Comparison of ENCODE assay signal across 33 mouse cellular contexts in genomic region chr19:36680322-36680721, GRCm38 (mm10). TPM values are rescaled to one million over a fixed set of nuclear protein-coding genes. Genes with fewer than 3 reads are reported as not detected.
DNase-seq lines count a peak whose midpoint lies in the region; ATAC-seq and TF ChIP-seq lines count a peak whose summit lies in the region.
"Had no signal": no experiment of that assay in that cellular context is flagged by ENCODE, and none has a peak within 500 bp of the region (broad histone marks: within the 10 kb centered on the region; RNA-seq: fewer than 3 reads in every experiment).

No protein-coding gene starts in this region.

- no peaks in the 10 kb centered on the region for H3K27me3 ChIP-seq in heart, adult 2 months (ENCODE audit: control insufficient read depth, insufficient read depth, low read length)
- no peaks in the 10 kb centered on the region for H3K27me3 ChIP-seq in heart, embryonic 15.5 days
- no peaks in the 10 kb centered on the region for H3K27me3 ChIP-seq in heart, embryonic 11.5 days (ENCODE audit: control insufficient read depth, insufficient read depth, low read length)
- H3K27me3 ChIP-seq in midbrain, embryonic 11.5 days (ENCODE audit: control insufficient read depth, insufficient read depth, low read length), result no peaks in the 10 kb centered on the region
- no peaks in the 10 kb centered on the region for H3K27me3 ChIP-seq in midbrain, embryonic 13.5 days
- no peaks in the 10 kb centered on the region for H3K27me3 ChIP-seq in hindbrain, embryonic 11.5 days (ENCODE audit: control insufficient read depth, insufficient read depth, low read length)
- H3K27me3 ChIP-seq: embryonic facial prominence, embryonic 15.5 days; forebrain, embryonic 12.5 days; intestine, embryonic 15.5 days; liver, embryonic 12.5 days; neural tube, embryonic 12.5 days had no signal

- H3K4me3 ChIP-seq in heart, adult 2 months, result no peak overlapping the region
- H3K4me3 ChIP-seq in heart, embryonic 15.5 days, result no peak overlapping the region
- H3K4me3 ChIP-seq in heart, embryonic 11.5 days (ENCODE audit: low read depth, low read length), result no peak overlapping the region
- no peak overlapping the region for H3K4me3 ChIP-seq in midbrain, embryonic 11.5 days (ENCODE audit: low read depth, low read length)
- no peak overlapping the region for H3K4me3 ChIP-seq in midbrain, embryonic 13.5 days (replicated peaks)
- no peak overlapping the region for H3K4me3 ChIP-seq in hindbrain, embryonic 11.5 days (ENCODE audit: low read depth, low read length)
- H3K4me3 ChIP-seq: embryonic facial prominence, embryonic 10.5 days; embryonic facial prominence, embryonic 15.5 days; forebrain, embryonic 12.5 days; hindbrain, embryonic 10.5 days; intestine, embryonic 15.5 days; liver, embryonic 12.5 days; midbrain, embryonic 10.5 days; myocyte; neural tube, embryonic 12.5 days had no signal

- ATAC-seq in heart, embryonic 15.5 days (replicated peaks; ENCODE audit: insufficient number of reproducible peaks, insufficient read depth, low FRiP score, low read depth), result no peak
- no peak for ATAC-seq in heart, embryonic 11.5 days (replicated peaks; ENCODE audit: insufficient number of reproducible peaks, low FRiP score, low TSS enrichment)
- ATAC-seq in midbrain, embryonic 11.5 days (ENCODE audit: low FRiP score), result no peak
- ATAC-seq in midbrain, embryonic 13.5 days, result no peak
- no peak for ATAC-seq in hindbrain, embryonic 11.5 days (ENCODE audit: low FRiP score)
- ATAC-seq: forebrain, postnatal 0 days; hindbrain, embryonic 16.5 days; intestine, embryonic 15.5 days; liver, embryonic 12.5 days; liver, postnatal 0 days had no signal

- no peaks in the 10 kb centered on the region for H3K79me2 ChIP-seq in heart, adult 2 months (replicated peaks; ENCODE audit: control insufficient read depth, insufficient read depth, low read length)

- H3K27ac ChIP-seq in heart, adult 2 months, result peak overlapping the region; percentile 81
- peak overlapping the region; percentile 84 for H3K27ac ChIP-seq in heart, embryonic 15.5 days
- H3K27ac ChIP-seq in heart, embryonic 11.5 days (ENCODE audit: low read depth, low read length), result no peak overlapping the region
- H3K27ac ChIP-seq in midbrain, embryonic 11.5 days (ENCODE audit: low read depth, low read length), result no peak overlapping the region
- no peak overlapping the region for H3K27ac ChIP-seq in midbrain, embryonic 13.5 days
- no peak overlapping the region for H3K27ac ChIP-seq in hindbrain, embryonic 11.5 days (ENCODE audit: low read depth, low read length)
- H3K27ac ChIP-seq: embryonic facial prominence, embryonic 10.5 days; embryonic facial prominence, embryonic 15.5 days; forebrain, embryonic 12.5 days; hindbrain, embryonic 10.5 days; kidney, postnatal 0 days; liver, embryonic 12.5 days; midbrain, embryonic 10.5 days; neural tube, embryonic 12.5 days had no signal

- no peak for DNase-seq in heart, adult 2 months
- no peak for DNase-seq in heart, adult 8-10 months (ENCODE audit: low spot score)
- DNase-seq in midbrain, embryonic 11.5 days (ENCODE audit: low spot score, missing footprints), result peak; percentile 61
- no peak for DNase-seq in hindbrain, embryonic 11.5 days (ENCODE audit: low spot score)
- DNase-seq: adrenal gland, postnatal 36 days; B cell, adult 2 months; cerebellum, adult 2 months; cerebellum, postnatal 25 days; forebrain, postnatal 0 days; gastrocnemius, postnatal 36 days; kidney, adult 8-10 months; kidney, postnatal 4 days; left cerebral cortex, postnatal 4 days; liver, postnatal 0 days; lung, postnatal 14 days; right cerebral cortex, adult 18-20 months; spleen, adult 18-20 months; thymus, postnatal 14 days had no signal

- H3K9ac ChIP-seq in heart, adult 2 months (ENCODE audit: low read depth, low read length), result no peak overlapping the region
- H3K9ac ChIP-seq in heart, embryonic 15.5 days, result no peak overlapping the region
- H3K9ac ChIP-seq in heart, embryonic 11.5 days (ENCODE audit: low read depth, low read length), result no peak overlapping the region
- no peak overlapping the region for H3K9ac ChIP-seq in midbrain, embryonic 11.5 days (ENCODE audit: low read length)
- H3K9ac ChIP-seq in midbrain, embryonic 13.5 days (replicated peaks), result no peak overlapping the region
- no peak overlapping the region for H3K9ac ChIP-seq in hindbrain, embryonic 11.5 days (ENCODE audit: low read depth, low read length)
- H3K9ac ChIP-seq: embryonic facial prominence, embryonic 15.5 days; forebrain, embryonic 12.5 days; forebrain, postnatal 0 days; intestine, embryonic 15.5 days; liver, embryonic 12.5 days; liver, postnatal 0 days; neural tube, embryonic 12.5 days had no signal

- no peak for TF ChIP-seq CTCF in heart, adult 2 months (IDR thresholded peaks at IDR 0.05)

- no peak for TF ChIP-seq POLR2A in heart, adult 2 months (IDR thresholded peaks at IDR 0.05; ENCODE audit: insufficient read depth, low read depth, low read length)

- H3K9me3 ChIP-seq in heart, embryonic 15.5 days (replicated peaks), result no peaks in the 10 kb centered on the region
- no peaks in the 10 kb centered on the region for H3K9me3 ChIP-seq in heart, embryonic 11.5 days (replicated peaks; ENCODE audit: control insufficient read depth, low read length)
- no peaks in the 10 kb centered on the region for H3K9me3 ChIP-seq in midbrain, embryonic 11.5 days (ENCODE audit: control insufficient read depth, low read length)
- H3K9me3 ChIP-seq in midbrain, embryonic 13.5 days, result no peaks in the 10 kb centered on the region
- no peaks in the 10 kb centered on the region for H3K9me3 ChIP-seq in hindbrain, embryonic 11.5 days (ENCODE audit: control insufficient read depth, low read length)
- H3K9me3 ChIP-seq: embryonic facial prominence, embryonic 10.5 days; embryonic facial prominence, embryonic 15.5 days; forebrain, embryonic 12.5 days; hindbrain, embryonic 10.5 days; intestine, embryonic 15.5 days; liver, embryonic 12.5 days; midbrain, embryonic 10.5 days; neural tube, embryonic 12.5 days had no signal

- 43% methylated on average over 2 of the region's 2 CpGs for WGBS in heart, adult 2 months
- WGBS in heart, embryonic 15.5 days, result 30% methylated on average over 2 of the region's 2 CpGs
- 44% methylated on average over 2 of the region's 2 CpGs for WGBS in heart, embryonic 11.5 days (ENCODE audit: insufficient replicate concordance)
- WGBS in midbrain, embryonic 11.5 days, result 90% methylated on average over 2 of the region's 2 CpGs
- 84% methylated on average over 2 of the region's 2 CpGs for WGBS in midbrain, embryonic 13.5 days
- WGBS in hindbrain, embryonic 11.5 days, result 86% methylated on average over 2 of the region's 2 CpGs

- no peak for TF ChIP-seq EP300 in heart, adult 2 months (IDR thresholded peaks at IDR 0.05; ENCODE audit: insufficient read depth, low read depth, low read length)

- H3K4me1 ChIP-seq in heart, adult 2 months (ENCODE audit: control insufficient read depth, insufficient read depth, low read length), result peaks cover 18% of the 10 kb centered on the region
- peaks cover 57% of the 10 kb centered on the region for H3K4me1 ChIP-seq in heart, embryonic 15.5 days (replicated peaks)
- peaks cover 39% of the 10 kb centered on the region for H3K4me1 ChIP-seq in heart, embryonic 11.5 days (ENCODE audit: control insufficient read depth, insufficient read depth, low read length)
- no peaks in the 10 kb centered on the region for H3K4me1 ChIP-seq in midbrain, embryonic 11.5 days (ENCODE audit: control insufficient read depth, insufficient read depth, low read length)
- peaks cover 25% of the 10 kb centered on the region for H3K4me1 ChIP-seq in midbrain, embryonic 13.5 days (replicated peaks)
- H3K4me1 ChIP-seq in hindbrain, embryonic 11.5 days (replicated peaks; ENCODE audit: control insufficient read depth, insufficient read depth, low read length), result peaks cover 4% of the 10 kb centered on the region
- H3K4me1 ChIP-seq: liver, embryonic 12.5 days had no signal

- H3K4me2 ChIP-seq in heart, embryonic 15.5 days, result no peak overlapping the region
- H3K4me2 ChIP-seq in heart, embryonic 11.5 days, result no peak overlapping the region
- H3K4me2 ChIP-seq in midbrain, embryonic 11.5 days, result no peak overlapping the region
- no peak overlapping the region for H3K4me2 ChIP-seq in midbrain, embryonic 13.5 days (replicated peaks)
- no peak overlapping the region for H3K4me2 ChIP-seq in hindbrain, embryonic 11.5 days (replicated peaks; ENCODE audit: low read depth, low read length)
- H3K4me2 ChIP-seq: embryonic facial prominence, embryonic 15.5 days; forebrain, embryonic 12.5 days; intestine, embryonic 15.5 days; liver, embryonic 12.5 days; neural tube, embryonic 12.5 days had no signal

- intact Hi-C loops in heart, adult 2 months (cut with DNase I), result no loop called here

- H3K36me3 ChIP-seq in heart, adult 2 months (ENCODE audit: control insufficient read depth, insufficient read depth, low read length), result peaks cover 22% of the 10 kb centered on the region
- no peaks in the 10 kb centered on the region for H3K36me3 ChIP-seq in heart, embryonic 15.5 days
- H3K36me3 ChIP-seq in heart, embryonic 11.5 days (ENCODE audit: control insufficient read depth, insufficient read depth, low read length), result no peaks in the 10 kb centered on the region
- no peaks in the 10 kb centered on the region for H3K36me3 ChIP-seq in midbrain, embryonic 11.5 days (ENCODE audit: control insufficient read depth, insufficient read depth, low read length)
- no peaks in the 10 kb centered on the region for H3K36me3 ChIP-seq in midbrain, embryonic 13.5 days
- no peaks in the 10 kb centered on the region for H3K36me3 ChIP-seq in hindbrain, embryonic 11.5 days (ENCODE audit: control insufficient read depth, insufficient read depth, low read length)
- H3K36me3 ChIP-seq: embryonic facial prominence, embryonic 10.5 days; embryonic facial prominence, embryonic 15.5 days; forebrain, embryonic 12.5 days; hindbrain, embryonic 10.5 days; intestine, embryonic 15.5 days; liver, embryonic 12.5 days; midbrain, embryonic 10.5 days; neural tube, embryonic 12.5 days had no signal

RNA-seq across cellular contexts. Expression of gene Ppp1r3c, which starts 56.1 kb away (rescaled TPM):
- total RNA-seq in heart, adult 2 months (2021), result 100 to 1,000 TPM in 1 of 2 experiments, 10 to 100 TPM in 1; 90.4 to 152 TPM
- 49.7 and 99.7 TPM in 2 replicates for polyA plus RNA-seq in heart, adult 2 months (2012; rRNA removed)
- total RNA-seq in heart, adult 8-10 months (2022), result 100 to 1,000 TPM in 2 of 4 experiments, 10 to 100 TPM in 2; 82.2 to 179 (median 102) TPM
- 82.2 and 93.0 TPM in 2 replicates for polyA plus RNA-seq in heart, embryonic 15.5 days (2015; fragmentation: Nextera tagmentation; extraction: Ambion mirVana)
- polyA plus RNA-seq in heart, embryonic 11.5 days (2014; fragmentation: Nextera tagmentation; extraction: Ambion mirVana), result 58.4 and 72.9 TPM in 2 replicates
- 2.2 and 2.3 TPM in 2 replicates for polyA plus RNA-seq in midbrain, embryonic 11.5 days (2014; fragmentation: Nextera tagmentation; extraction: Ambion mirVana)
- 5.9 and 7.1 TPM in 2 replicates for polyA plus RNA-seq in midbrain, embryonic 13.5 days (2015; fragmentation: Nextera tagmentation; extraction: Ambion mirVana)
- 6.4 and 7.7 TPM in 2 replicates for polyA plus RNA-seq in hindbrain, embryonic 11.5 days (2014; fragmentation: Nextera tagmentation; extraction: Ambion mirVana)
- total RNA-seq: megakaryocyte progenitor cell, adult 5-6 weeks had no signal
- polyA plus RNA-seq: myocyte had no signal

Comparison
In these comparisons a context has a peak if more than half of its experiments do, and no peak if none do; other contexts are left out.
1. H3K27ac ChIP-seq: peak in heart, adult 2 months (single experiment) and heart, embryonic 15.5 days (single experiment); none in heart, embryonic 11.5 days (single experiment), midbrain, embryonic 11.5 days (single experiment), midbrain, embryonic 13.5 days (single experiment) and hindbrain, embryonic 11.5 days (single experiment).